Mouse (Mus musculus) myocyte (in vitro differentiated cells): ENCODE measurements around the gene Vwa5b1. TPM values are rescaled to one million over a fixed set of nuclear protein-coding genes. Genes with fewer than 3 reads are reported as not detected.

Experiments
- H3K27me3 ChIP-seq: one replicate; pipeline ENCODE4 v1.6.1; 2011; ENCODE audit not compliant: control insufficient read depth, insufficient read depth, insufficient read length
- H3K36me3 ChIP-seq: one replicate; pipeline ENCODE4 v1.6.1; 2011; ENCODE audit not compliant: control insufficient read depth, insufficient read depth
- H3K4me2 ChIP-seq: one replicate; pipeline ENCODE4 v1.6.1; 2011; ENCODE audit warnings: low read depth, control low read depth
- H3K4me3 ChIP-seq: one replicate; pipeline ENCODE4 v1.5.1; 2011; ENCODE audit warnings: mild to moderate bottlenecking, control low read depth, moderate library complexity
- H3K79me2 ChIP-seq: one replicate; pipeline ENCODE4 v1.6.1; 2011; ENCODE audit not compliant: control insufficient read depth, insufficient read depth
- H3ac ChIP-seq: one replicate; pipeline ENCODE4 v1.6.1; 2011; ENCODE audit not compliant: control insufficient read depth, insufficient read length
- CEBPB ChIP-seq: IDR thresholded peaks from 2 replicates; pipeline ENCODE4 v1.6.1; 2011; ENCODE audit warnings: mild to moderate bottlenecking, moderate library complexity; ENCODE audit not compliant: poor library complexity, insufficient read depth, severe bottlenecking
- E2F4 ChIP-seq: IDR thresholded peaks from one replicate; pipeline ENCODE4 v1.6.1; 2011; ENCODE audit warnings: mild to moderate bottlenecking, control low read depth, moderate library complexity; ENCODE audit not compliant: insufficient read depth
- MAX ChIP-seq: IDR thresholded peaks from one replicate; pipeline ENCODE4 v1.6.1; 2011; ENCODE audit warnings: low read depth, mild to moderate bottlenecking, control low read depth
- MYOD1 ChIP-seq, 3 experiments: IDR thresholded peaks; one replicate each; pipeline ENCODE4 v1.6.1; 2011; ENCODE audit warnings: control low read depth in 2 of 3, low read depth in 2 of 3, mild to moderate bottlenecking in 2 of 3, moderate library complexity in 1 of 3; ENCODE audit not compliant: insufficient read length in 2 of 3, control insufficient read depth in 1 of 3
- MYOG ChIP-seq, 3 experiments: IDR thresholded peaks; one replicate each; pipeline ENCODE4 v1.6.1; 2011; ENCODE audit warnings: control low read depth in 2 of 3, low read depth in 2 of 3, mild to moderate bottlenecking in 2 of 3; ENCODE audit not compliant: insufficient read length in 2 of 3, control insufficient read depth in 1 of 3, insufficient read depth in 1 of 3
- POLR2A ChIP-seq: IDR thresholded peaks from one replicate; pipeline ENCODE4 v1.6.1; 2011; ENCODE audit warnings: low read depth, mild to moderate bottlenecking, control low read depth, moderate library complexity; ENCODE audit not compliant: insufficient read length
- POLR2AphosphoS2 ChIP-seq: IDR thresholded peaks from one replicate; pipeline ENCODE4 v1.6.1; 2011; ENCODE audit warnings: low read depth, control low read depth; ENCODE audit not compliant: insufficient read length
- REST ChIP-seq: IDR thresholded peaks from one replicate; pipeline ENCODE4 v1.6.1; 2011; ENCODE audit warnings: mild to moderate bottlenecking, control low read depth, moderate library complexity; ENCODE audit not compliant: insufficient read depth, insufficient read length
- SRF ChIP-seq: IDR thresholded peaks from one replicate; pipeline ENCODE4 v1.6.1; 2011; ENCODE audit warnings: low read depth; ENCODE audit not compliant: control insufficient read depth, insufficient read length
- TCF12 ChIP-seq: IDR thresholded peaks from one replicate; pipeline ENCODE4 v1.6.1; 2011; ENCODE audit warnings: mild to moderate bottlenecking, control low read depth; ENCODE audit not compliant: poor library complexity, insufficient read depth, severe bottlenecking
- TCF3 ChIP-seq: IDR thresholded peaks from one replicate; pipeline ENCODE4 v1.6.1; 2011; ENCODE audit warnings: low read depth, control low read depth; ENCODE audit not compliant: insufficient read length
- USF1 ChIP-seq: IDR thresholded peaks from one replicate; pipeline ENCODE4 v1.6.1; 2011; ENCODE audit warnings: low read depth, mild to moderate bottlenecking, control low read depth, moderate library complexity
- polyA plus RNA-seq: library from polyadenylated mRNA; unstranded; fragments of >200 nt; fragmentation: generic; extraction: Trizol; gene quantifications from one replicate; pipeline ENCODE4 v1.2.1, GENCODE M21; 2012; ENCODE audit warnings: missing spikeins

The Vwa5b1 gene
- polyA plus RNA-seq, 1 experiment, result not detected

DNA sequence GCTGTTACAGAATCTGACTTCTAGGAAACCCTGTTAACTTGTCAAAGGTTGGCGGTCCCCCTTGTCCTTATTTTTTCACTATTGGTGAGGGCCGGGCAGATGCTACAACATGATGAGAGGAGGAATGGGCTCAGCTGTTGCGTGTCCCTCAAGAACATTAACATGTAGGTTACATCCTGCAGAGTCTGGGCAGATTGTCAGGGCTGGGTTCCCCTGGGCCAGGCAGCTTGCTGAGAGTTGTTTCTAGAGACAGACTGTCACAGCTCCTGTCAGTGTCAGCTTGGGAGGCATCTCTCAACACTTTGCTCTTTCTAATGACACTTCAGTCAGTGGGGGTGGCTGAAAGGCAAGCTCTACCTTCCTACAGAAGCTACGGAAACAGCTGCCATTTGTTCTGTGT is 16.2 kb upstream of the Vwa5b1 start:
- Histone ChIP-seq H3K36me3 (no peaks in the 10 kb centered on the region), H3K4me3 (no peak overlapping the region), H3K79me2 (no peaks in the 10 kb centered on the region), H3K4me2 (no peak overlapping the region), H3ac (no peak overlapping the region), H3K27me3 (no peaks in the 10 kb centered on the region)
- no peak for TF ChIP-seq CEBPB
- no peak for TF ChIP-seq MYOG (IDR thresholded peaks at IDR 0.05; ENCODE audit: control insufficient read depth in 1 of 3, insufficient read depth in 1 of 3, insufficient read length in 2 of 3, low read depth in 2 of 3)
- TF ChIP-seq E2F4, result no peak
- no peak for TF ChIP-seq MYOD1 (IDR thresholded peaks at IDR 0.05; ENCODE audit: control insufficient read depth in 1 of 3, insufficient read length in 2 of 3, low read depth in 2 of 3)

DNA sequence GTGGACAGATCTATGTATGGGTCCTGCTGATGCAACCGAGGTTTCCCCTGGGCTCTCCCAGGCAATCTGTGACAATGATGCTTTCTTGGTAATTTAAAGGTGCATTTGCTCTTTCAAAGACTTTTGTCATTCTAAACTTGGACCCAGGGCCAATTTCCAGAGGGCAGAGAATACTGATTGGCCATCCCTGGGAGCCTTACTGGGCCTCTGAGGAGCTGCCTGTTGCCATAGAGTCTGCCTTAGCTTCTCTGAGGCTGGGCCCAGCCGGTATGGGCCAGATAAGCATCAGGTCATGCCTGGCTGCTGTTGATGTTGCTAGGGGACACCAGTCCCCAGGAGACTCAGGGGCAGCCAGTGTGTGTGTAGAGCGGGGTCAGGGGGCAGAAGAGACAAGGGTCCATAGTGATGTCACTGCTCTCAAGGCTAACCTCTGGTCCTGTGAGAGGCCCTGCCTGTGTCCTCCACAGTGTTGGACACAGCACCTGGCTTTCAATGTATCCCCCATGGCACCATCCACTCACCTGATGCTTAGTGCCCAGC is 12.5 kb upstream of the Vwa5b1 start:
- H3K27me3 ChIP-seq, result no peaks in the 10 kb centered on the region
- TF ChIP-seq POLR2A (no peak), MYOD1 (IDR thresholded peaks at IDR 0.05; ENCODE audit: control insufficient read depth in 1 of 3, insufficient read length in 2 of 3, low read depth in 2 of 3) (no peak)
- H3ac ChIP-seq, result no peak overlapping the region
- no peak overlapping the region for H3K4me2 ChIP-seq
- H3K36me3 ChIP-seq, result no peaks in the 10 kb centered on the region
- no peak overlapping the region for H3K4me3 ChIP-seq
- H3K79me2 ChIP-seq, result no peaks in the 10 kb centered on the region

DNA sequence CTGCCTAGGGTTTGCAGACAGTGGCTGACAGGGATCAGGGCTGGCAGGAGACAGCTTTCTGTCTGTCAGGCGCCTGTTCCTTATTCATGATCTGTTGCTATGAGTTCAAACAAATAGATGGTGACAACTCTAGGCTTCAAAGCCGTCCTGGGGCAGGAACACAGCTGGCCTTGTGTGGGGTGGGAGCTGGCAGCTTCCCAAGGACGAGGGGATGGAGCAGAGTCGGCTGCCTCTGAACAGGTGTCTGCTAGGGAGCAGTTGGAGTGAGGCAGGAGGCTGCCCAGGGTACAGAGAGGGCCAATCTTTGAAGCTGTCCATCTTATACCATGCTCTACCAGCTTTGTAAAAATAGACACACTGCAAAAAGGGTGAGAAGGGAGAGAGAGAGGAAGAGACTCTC is 6.6 kb upstream of the Vwa5b1 start:
- Histone ChIP-seq H3K4me2 (no peak overlapping the region), H3K36me3 (no peaks in the 10 kb centered on the region), H3ac (no peak overlapping the region), H3K27me3 (no peaks in the 10 kb centered on the region), H3K4me3 (no peak overlapping the region), H3K79me2 (no peaks in the 10 kb centered on the region)
- no peak for TF ChIP-seq TCF3
- no peak for TF ChIP-seq TCF12
- no peak for TF ChIP-seq SRF
- no peak for TF ChIP-seq REST
- no peak for TF ChIP-seq CEBPB
- TF ChIP-seq USF1, result no peak
- no peak for TF ChIP-seq POLR2AphosphoS2
- TF ChIP-seq MYOD1 (IDR thresholded peaks at IDR 0.05; ENCODE audit: control insufficient read depth in 1 of 3, insufficient read length in 2 of 3, low read depth in 2 of 3), result no peak
- TF ChIP-seq E2F4, result no peak
- TF ChIP-seq MAX, result no peak
- no peak for TF ChIP-seq MYOG (IDR thresholded peaks at IDR 0.05; ENCODE audit: control insufficient read depth in 1 of 3, insufficient read depth in 1 of 3, insufficient read length in 2 of 3, low read depth in 2 of 3)
- TF ChIP-seq POLR2A, result no peak

DNA sequence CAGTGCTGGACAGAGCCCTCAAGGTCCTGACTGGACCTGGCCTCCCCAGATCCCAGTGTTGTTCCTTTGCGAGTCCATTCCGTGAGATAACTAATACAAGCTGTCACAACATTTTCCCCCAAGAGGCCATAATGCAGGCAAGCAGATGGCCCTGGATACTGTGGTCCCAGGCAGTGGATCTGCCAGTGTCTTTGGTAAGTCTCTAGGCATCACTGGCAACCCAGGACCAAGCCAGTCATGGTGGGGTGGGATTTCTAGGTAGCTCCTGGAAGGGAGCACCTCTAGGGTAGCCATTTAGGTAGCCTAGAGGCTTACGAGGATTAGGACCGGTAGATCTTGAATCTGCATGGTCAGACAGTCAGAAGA is 445 bp upstream of the Vwa5b1 start:
- Histone ChIP-seq H3K4me3 (no peak overlapping the region), H3K27me3 (no peaks in the 10 kb centered on the region), H3ac (no peak overlapping the region), H3K36me3 (no peaks in the 10 kb centered on the region), H3K4me2 (no peak overlapping the region), H3K79me2 (no peaks in the 10 kb centered on the region)
- no peak for TF ChIP-seq POLR2AphosphoS2
- TF ChIP-seq SRF, result no peak
- no peak for TF ChIP-seq CEBPB
- no peak for TF ChIP-seq MYOD1 (IDR thresholded peaks at IDR 0.05; ENCODE audit: control insufficient read depth in 1 of 3, insufficient read length in 2 of 3, low read depth in 2 of 3)
- TF ChIP-seq POLR2A, result no peak
- no peak for TF ChIP-seq MYOG (IDR thresholded peaks at IDR 0.05; ENCODE audit: control insufficient read depth in 1 of 3, insufficient read depth in 1 of 3, insufficient read length in 2 of 3, low read depth in 2 of 3)
- no peak for TF ChIP-seq REST
- TF ChIP-seq USF1, result no peak
- TF ChIP-seq E2F4, result no peak

DNA sequence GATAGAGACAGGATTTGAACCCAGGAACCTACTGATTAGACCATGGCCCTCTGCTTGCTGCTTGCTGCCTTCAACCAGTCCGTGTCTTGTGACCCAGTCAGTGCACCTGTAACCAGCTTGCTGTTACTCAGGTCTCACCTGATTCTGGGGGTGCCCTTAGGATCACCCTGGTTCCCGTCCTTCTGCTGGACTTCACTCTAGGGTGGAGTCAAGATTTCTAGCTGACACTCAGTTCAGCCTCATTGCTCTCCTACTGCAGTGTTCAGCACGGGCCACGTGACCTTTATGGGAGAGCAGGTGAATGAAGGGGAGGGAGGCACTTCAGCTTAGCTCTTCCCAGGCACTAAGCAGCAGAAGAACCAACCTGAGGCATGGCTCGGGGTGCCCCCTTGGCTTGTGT is 7.4 kb downstream of the Vwa5b1 start:
- Histone ChIP-seq H3K36me3 (no peaks in the 10 kb centered on the region), H3K4me2 (no peak overlapping the region), H3K79me2 (no peaks in the 10 kb centered on the region), H3K4me3 (no peak overlapping the region), H3K27me3 (peaks cover 6% of the 10 kb centered on the region), H3ac (no peak overlapping the region)
- TF ChIP-seq TCF12 (no peak), SRF (no peak), CEBPB (no peak), E2F4 (no peak), TCF3 (no peak), USF1 (no peak), POLR2A (no peak), MAX (no peak), MYOD1 (IDR thresholded peaks at IDR 0.05; ENCODE audit: control insufficient read depth in 1 of 3, insufficient read length in 2 of 3, low read depth in 2 of 3) (no peak), MYOG (IDR thresholded peaks at IDR 0.05; ENCODE audit: control insufficient read depth in 1 of 3, insufficient read depth in 1 of 3, insufficient read length in 2 of 3, low read depth in 2 of 3) (no peak), REST (no peak), POLR2AphosphoS2 (no peak)
